Mouse (Mus musculus) CH12.LX (cell line): ENCODE measurements at regions not wholly inside any gene's neighbourhood (a gene's known extent, or its start where the extent isn't known, plus 50 kb on each side); places are given as distances from the start of the nearest gene placed in this dataset.

Source experiments
- CHD1 ChIP-seq: IDR thresholded peaks from 2 replicates; pipeline ENCODE4 v1.6.1; 2012; ENCODE audit warnings: low read depth, low read length, improper control_type of control experiment, inconsistent platforms
- CTCF ChIP-seq, 2 experiments: IDR thresholded peaks in 1 of 2; conservative IDR thresholded peaks in 1 of 2; 2 replicates each; pipeline ENCODE4 v1.5.1; 2011 to 2012; ENCODE audit warnings: low read depth in 2 of 2, low read length in 2 of 2, improper control_type of control experiment in 1 of 2, inconsistent platforms in 1 of 2, mild to moderate bottlenecking in 1 of 2, moderate library complexity in 1 of 2
- EP300 ChIP-seq: IDR thresholded peaks from 2 replicates; pipeline ENCODE4 v1.6.1; 2011; ENCODE audit warnings: low read length, improper control_type of control experiment
- JUN ChIP-seq: IDR thresholded peaks from 2 replicates; pipeline ENCODE4 v1.6.1; 2011; ENCODE audit warnings: low read depth, mild to moderate bottlenecking, low read length, improper control_type of control experiment, moderate library complexity; ENCODE audit not compliant: insufficient read depth
- KAT2A ChIP-seq: IDR thresholded peaks from 2 replicates; pipeline ENCODE4 v1.6.1; 2012; ENCODE audit warnings: low read length, improper control_type of control experiment, inconsistent platforms; ENCODE audit not compliant: insufficient replicate concordance
- MAX ChIP-seq: IDR thresholded peaks from 2 replicates; pipeline ENCODE4 v1.6.1; 2011; ENCODE audit warnings: low read length, improper control_type of control experiment
- MAZ ChIP-seq: IDR thresholded peaks from 2 replicates; pipeline ENCODE4 v1.6.1; 2012; ENCODE audit warnings: low read depth, mild to moderate bottlenecking, inconsistent platforms, low read length, improper control_type of control experiment, moderate library complexity
- NELFE ChIP-seq: IDR thresholded peaks from 2 replicates; pipeline ENCODE4 v1.6.1; 2011; ENCODE audit warnings: low read depth, low read length, improper control_type of control experiment
- NRF1 ChIP-seq: IDR thresholded peaks from 2 replicates; pipeline ENCODE4 v1.6.1; 2014; ENCODE audit warnings: low read depth, mild to moderate bottlenecking, inconsistent platforms, low read length, improper control_type of control experiment, moderate library complexity
- USF1 ChIP-seq: IDR thresholded peaks from 2 replicates; pipeline ENCODE4 v1.6.1; 2014; ENCODE audit warnings: low read depth, mild to moderate bottlenecking, inconsistent platforms, low read length, improper control_type of control experiment

DNA sequence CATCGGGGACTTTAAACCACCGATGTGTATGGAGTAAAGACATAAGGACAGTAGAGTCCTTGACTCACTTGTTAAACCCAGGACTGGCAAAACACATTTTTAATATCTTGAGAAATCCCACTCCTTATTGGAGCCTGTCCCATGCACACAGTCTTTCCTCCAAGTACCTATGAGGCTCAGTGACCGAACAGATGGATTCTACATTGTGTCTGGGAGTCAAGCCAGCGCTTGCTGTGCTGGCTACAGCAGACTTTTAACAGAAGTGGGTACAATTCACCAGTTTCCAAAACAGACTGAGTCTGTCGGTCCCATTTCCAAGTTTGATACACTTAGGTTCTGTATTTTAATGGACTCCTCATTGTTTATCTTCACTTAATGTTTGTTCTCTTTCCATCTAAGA, 108.4 kb upstream of the Gm9972 start:
- TF ChIP-seq EP300 (no peak), MAX (no peak), CTCF (conservative IDR thresholded peaks at IDR 0.05 in 1 of 2, IDR thresholded peaks at IDR 0.05 in 1 of 2; ENCODE audit: low read depth in 2 of 2, low read length in 2 of 2) (no peak), MAZ (no peak), KAT2A (no peak), JUN (no peak), CHD1 (no peak), NRF1 (no peak), NELFE (no peak), USF1 (no peak)
